ENCODE assay signal across 9 mouse cellular contexts in the genomic region with DNA sequence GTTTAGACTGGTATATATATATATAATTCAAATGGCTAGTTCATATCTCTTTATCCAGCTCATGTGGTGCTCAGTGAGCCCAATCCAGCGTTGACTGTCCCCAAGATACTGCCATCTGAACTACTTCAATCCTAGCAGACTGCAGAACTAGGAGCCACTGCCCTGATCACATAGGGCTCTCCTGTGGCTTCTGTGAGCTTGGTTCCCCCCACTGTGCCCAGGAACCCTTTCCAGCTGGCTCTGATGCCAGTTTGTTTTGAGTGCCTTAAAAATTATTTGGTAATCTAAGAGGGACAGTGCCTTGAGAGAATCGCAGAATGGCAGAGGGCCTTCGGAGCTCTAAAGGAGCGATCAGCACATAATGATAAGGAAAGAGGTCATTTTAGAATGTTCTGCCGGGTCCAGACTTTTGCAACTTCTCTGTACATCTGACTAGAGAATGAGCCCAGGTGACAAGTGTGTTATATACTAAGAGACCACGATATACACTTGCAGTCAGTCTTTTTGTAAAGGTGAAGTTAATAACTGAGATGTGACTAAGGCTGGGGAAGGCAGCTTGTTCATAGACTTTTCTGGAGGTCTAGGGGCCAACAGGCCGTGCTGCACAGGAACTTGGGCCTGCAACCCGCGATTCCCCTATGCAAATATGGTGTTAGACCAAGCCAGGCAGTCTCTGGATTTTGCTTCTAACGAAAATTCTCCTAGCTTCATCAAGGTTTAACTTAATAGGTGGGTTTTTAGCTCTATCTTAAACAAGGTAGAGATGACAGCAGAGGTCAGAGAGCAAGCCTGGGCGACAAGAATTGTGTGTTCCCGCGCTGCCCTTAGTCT. TPM values are rescaled to one million over a fixed set of nuclear protein-coding genes. Genes with fewer than 3 reads are reported as not detected.
A peak's percentile ranks its signal among the peaks of the same experiment; 100 is the strongest.
DNase-seq lines count a peak whose midpoint lies in the region; ATAC-seq and TF ChIP-seq lines count a peak whose summit lies in the region.
"Had no signal": no experiment of that assay in that cellular context is flagged by ENCODE, and none has a peak within 500 bp of the region (broad histone marks: within the 10 kb centered on the region; RNA-seq: fewer than 3 reads in every experiment).

No protein-coding gene starts in this region.

- no peak for TF ChIP-seq CTCF in hindbrain, postnatal 0 days (IDR thresholded peaks at IDR 0.05; ENCODE audit: low read depth)
- no peak for TF ChIP-seq CTCF in thymus, adult 2 months (IDR thresholded peaks at IDR 0.05; ENCODE audit: borderline replicate concordance, control insufficient read depth, extremely low read depth, insufficient read depth, low read length, poor library complexity)

- peak overlapping the region; percentile 74 for H3K9ac ChIP-seq in kidney, embryonic 16.5 days (replicated peaks; ENCODE audit: low read length)
- peak overlapping the region; percentile 100 for H3K9ac ChIP-seq in embryonic facial prominence, embryonic 12.5 days
- H3K9ac ChIP-seq in hindbrain, postnatal 0 days (replicated peaks; ENCODE audit: low read length) = peak overlapping the region; percentile 51
- peak overlapping the region; percentile 61 for H3K9ac ChIP-seq in neural tube, embryonic 12.5 days

- WGBS in kidney, embryonic 16.5 days = 30% methylated on average over 13 of the region's 13 CpGs
- WGBS in embryonic facial prominence, embryonic 12.5 days = 5% methylated on average over 13 of the region's 13 CpGs
- WGBS in hindbrain, postnatal 0 days = 19% methylated on average over 13 of the region's 13 CpGs
- WGBS in neural tube, embryonic 12.5 days = 9% methylated on average over 13 of the region's 13 CpGs
- 54% methylated on average over 13 of the region's 13 CpGs for WGBS in thymus, adult 2 months

- H3K4me3 ChIP-seq in kidney, embryonic 16.5 days (ENCODE audit: low read length) = peak overlapping the region; percentile 61
- peak overlapping the region; percentile 88 for H3K4me3 ChIP-seq in embryonic facial prominence, embryonic 12.5 days
- H3K4me3 ChIP-seq in hindbrain, postnatal 0 days (ENCODE audit: low read length) = peak overlapping the region; percentile 48
- H3K4me3 ChIP-seq in neural tube, embryonic 12.5 days = peak overlapping the region; percentile 41
- no peak overlapping the region for H3K4me3 ChIP-seq in thymus, adult 2 months (ENCODE audit: control insufficient read depth, insufficient read depth, low read length)

- peak overlapping the region; percentile 89 for H3K4me2 ChIP-seq in kidney, embryonic 16.5 days (replicated peaks; ENCODE audit: low read depth, low read length)
- H3K4me2 ChIP-seq in embryonic facial prominence, embryonic 12.5 days (replicated peaks) = peak overlapping the region; percentile 58
- H3K4me2 ChIP-seq in hindbrain, postnatal 0 days (ENCODE audit: low read depth, low read length) = peak overlapping the region; percentile 69
- H3K4me2 ChIP-seq in neural tube, embryonic 12.5 days (replicated peaks) = peak overlapping the region; percentile 68

- no peak overlapping the region for H3K27ac ChIP-seq in kidney, embryonic 16.5 days (ENCODE audit: low read length)
- H3K27ac ChIP-seq in embryonic facial prominence, embryonic 12.5 days = peak overlapping the region; percentile 100
- H3K27ac ChIP-seq in hindbrain, postnatal 0 days = peak overlapping the region; percentile 11; the same call in 1 of the 2 replicates
- no peak overlapping the region for H3K27ac ChIP-seq in neural tube, embryonic 12.5 days
- H3K27ac ChIP-seq in thymus, adult 2 months (ENCODE audit: control insufficient read depth, insufficient read depth, low read length) = no peak overlapping the region

- peaks cover 68% of the 10 kb centered on the region for H3K27me3 ChIP-seq in kidney, embryonic 16.5 days (ENCODE audit: insufficient read depth, low read length)
- peaks cover 3% of the 10 kb centered on the region; the same call in 1 of the 2 replicates for H3K27me3 ChIP-seq in embryonic facial prominence, embryonic 12.5 days
- peaks cover 54% of the 10 kb centered on the region for H3K27me3 ChIP-seq in hindbrain, postnatal 0 days (ENCODE audit: insufficient read depth, low read length)
- peaks cover 89% of the 10 kb centered on the region for H3K27me3 ChIP-seq in neural tube, embryonic 12.5 days (replicated peaks)
- H3K27me3 ChIP-seq in thymus, adult 2 months (ENCODE audit: control insufficient read depth, insufficient read depth, low read length) = peaks cover 13% of the 10 kb centered on the region; the same call in 1 of the 2 replicates

- no peak for TF ChIP-seq POLR2A in thymus, adult 2 months (IDR thresholded peaks at IDR 0.05; ENCODE audit: control insufficient read depth, extremely low read depth, insufficient read depth, low read length, poor library complexity)

- ATAC-seq in kidney, embryonic 16.5 days (ENCODE audit: low FRiP score, low TSS enrichment) = no peak
- no peak for ATAC-seq in embryonic facial prominence, embryonic 12.5 days (ENCODE audit: insufficient number of reproducible peaks, insufficient read depth, low FRiP score, low TSS enrichment)
- no peak for ATAC-seq in hindbrain, postnatal 0 days
- no peak for ATAC-seq in neural tube, embryonic 12.5 days (ENCODE audit: low FRiP score, low read depth)

- H3K36me3 ChIP-seq in kidney, embryonic 16.5 days (ENCODE audit: insufficient read depth, low read length) = no peaks in the 10 kb centered on the region
- H3K36me3 ChIP-seq in embryonic facial prominence, embryonic 12.5 days = no peaks in the 10 kb centered on the region; the same call in 1 of the 2 replicates
- H3K36me3 ChIP-seq in hindbrain, postnatal 0 days (ENCODE audit: insufficient read depth, low read length) = no peaks in the 10 kb centered on the region
- no peaks in the 10 kb centered on the region for H3K36me3 ChIP-seq in neural tube, embryonic 12.5 days
- H3K36me3 ChIP-seq in thymus, adult 2 months (ENCODE audit: control insufficient read depth, insufficient read depth, low read length) = no peaks in the 10 kb centered on the region

- no peak for DNase-seq in kidney, postnatal 14 days
- no peak for DNase-seq in hindbrain, postnatal 0 days (ENCODE audit: low spot score)
- no peak for DNase-seq in urinary bladder, postnatal 4 days (ENCODE audit: low spot score in 2 of 2)
- DNase-seq in adrenal gland, postnatal 14 days = no peak
- DNase-seq in thymus, adult 2 months = no peak

- peaks cover 21% of the 10 kb centered on the region for H3K4me1 ChIP-seq in kidney, embryonic 16.5 days (ENCODE audit: insufficient read depth, low read length)
- H3K4me1 ChIP-seq in embryonic facial prominence, embryonic 12.5 days = peaks cover 22% of the 10 kb centered on the region
- peaks cover 5% of the 10 kb centered on the region for H3K4me1 ChIP-seq in hindbrain, postnatal 0 days (ENCODE audit: insufficient read depth, low read length)
- peaks cover 28% of the 10 kb centered on the region for H3K4me1 ChIP-seq in neural tube, embryonic 12.5 days
- no peaks in the 10 kb centered on the region for H3K4me1 ChIP-seq in thymus, adult 2 months (replicated peaks; ENCODE audit: control insufficient read depth, insufficient read depth, low read length)

- H3K9me3 ChIP-seq in kidney, embryonic 16.5 days (ENCODE audit: low read length) = no peaks in the 10 kb centered on the region
- H3K9me3 ChIP-seq in embryonic facial prominence, embryonic 12.5 days = no peaks in the 10 kb centered on the region
- no peaks in the 10 kb centered on the region for H3K9me3 ChIP-seq in hindbrain, postnatal 0 days (ENCODE audit: low read length)
- H3K9me3 ChIP-seq in neural tube, embryonic 12.5 days = no peaks in the 10 kb centered on the region

RNA-seq across cellular contexts. Expression of a gene that starts 2.3 kb away (rescaled TPM):
- 6.8 and 7.0 TPM in 2 replicates for polyA plus RNA-seq in kidney, embryonic 16.5 days (2015; fragmentation: Nextera tagmentation; extraction: Ambion mirVana)
- 180 and 186 TPM in 2 replicates for polyA plus RNA-seq in embryonic facial prominence, embryonic 12.5 days (2016; fragmentation: Nextera tagmentation; extraction: Ambion mirVana)
- total RNA-seq in hindbrain, postnatal 0 days (2014; rRNA removed) = 3.7 and 4.8 TPM in 2 replicates
- 4.4 and 4.9 TPM in 2 replicates for polyA plus RNA-seq in hindbrain, postnatal 0 days (2015; fragmentation: Nextera tagmentation; extraction: Ambion mirVana)
- polyA plus RNA-seq in neural tube, embryonic 12.5 days (2016; fragmentation: Nextera tagmentation; extraction: Ambion mirVana) = 20.7 and 22.1 TPM in 2 replicates
- total RNA-seq in adrenal gland, postnatal 14 days (2021) = 9.8 and 11.2 TPM in 2 replicates
- polyA plus RNA-seq in thymus, adult 2 months (2012; rRNA removed) = 1.9 TPM in 2 replicates
- total RNA-seq: MEL had no signal

Comparison
In these comparisons a context has a peak if more than half of its experiments do, and no peak if none do; other contexts are left out.
1. H3K27ac ChIP-seq: peak in embryonic facial prominence, embryonic 12.5 days (single experiment) and hindbrain, postnatal 0 days (single experiment); none in kidney, embryonic 16.5 days (single experiment), neural tube, embryonic 12.5 days (single experiment) and thymus, adult 2 months (single experiment).
2. Peak in every context shown above with its lines, with median percentiles within 50 percentile points of each other: H3K4me2 ChIP-seq and H3K9ac ChIP-seq.